Mouse (Mus musculus) embryonic facial prominence, embryonic 15.5 days (tissue): Measurements from ENCODE around the gene Adam15. TPM values are rescaled to one million over a fixed set of nuclear protein-coding genes. Genes with fewer than 3 reads are reported as not detected.

ENCODE experiments used
- ATAC-seq: fragments of 200-750 bp; cut with Nextera tagmentation; 2 replicates; pipeline ENCODE4 v1.8.0; 2017; ENCODE audit warnings: low read depth, moderate TSS enrichment; ENCODE audit not compliant: insufficient number of reproducible peaks, low FRiP score, low TSS enrichment
- H3K27ac ChIP-seq: fragments of 300-500 bp; sonication (generic); replicated peaks from 2 replicates; pipeline ENCODE4 v1.5.1; 2015; ENCODE audit warnings: mild to moderate bottlenecking, inconsistent platforms
- H3K27me3 ChIP-seq: fragments of 300-500 bp; sonication (generic); 2 replicates; pipeline ENCODE4 v1.6.1; 2015; ENCODE audit warnings: inconsistent platforms
- H3K36me3 ChIP-seq: fragments of 300-500 bp; sonication (generic); 2 replicates; pipeline ENCODE4 v1.6.1; 2015; ENCODE audit warnings: mild to moderate bottlenecking, inconsistent platforms
- H3K4me1 ChIP-seq: fragments of 300-500 bp; sonication (generic); 2 replicates; pipeline ENCODE4 v1.6.1; 2015; ENCODE audit warnings: inconsistent platforms
- H3K4me2 ChIP-seq: fragments of 300-500 bp; sonication (generic); replicated peaks from 2 replicates; pipeline ENCODE4 v1.6.1; 2015; ENCODE audit warnings: mild to moderate bottlenecking, inconsistent platforms
- H3K4me3 ChIP-seq: fragments of 300-500 bp; sonication (generic); replicated peaks from 2 replicates; pipeline ENCODE4 v1.5.1; 2015; ENCODE audit warnings: mild to moderate bottlenecking, inconsistent platforms
- H3K9ac ChIP-seq: fragments of 300-500 bp; sonication (generic); 2 replicates; pipeline ENCODE4 v1.6.1; 2015; ENCODE audit warnings: inconsistent platforms
- H3K9me3 ChIP-seq: fragments of 300-500 bp; sonication (generic); replicated peaks from 2 replicates; pipeline ENCODE4 v1.6.1; 2016; ENCODE audit warnings: inconsistent platforms
- WGBS: fragments of 180-500 bp; shearing (Covaris S2); methylation state at CpG from one replicate; pipeline ENCODE4 v1.1.7; 2015; 5-methylcytosine and 5-hydroxymethylcytosine counted together
- polyA plus RNA-seq: library from polyadenylated mRNA; unstranded; fragments of >200 nt; fragmentation: Nextera tagmentation; extraction: Ambion mirVana; gene quantifications from 2 replicates; pipeline ENCODE4 v1.2.1, GENCODE M21; 2015

The Adam15 gene
- polyA plus RNA-seq, 1 experiment from 2014 or later, result 96.1 TPM

DNA sequence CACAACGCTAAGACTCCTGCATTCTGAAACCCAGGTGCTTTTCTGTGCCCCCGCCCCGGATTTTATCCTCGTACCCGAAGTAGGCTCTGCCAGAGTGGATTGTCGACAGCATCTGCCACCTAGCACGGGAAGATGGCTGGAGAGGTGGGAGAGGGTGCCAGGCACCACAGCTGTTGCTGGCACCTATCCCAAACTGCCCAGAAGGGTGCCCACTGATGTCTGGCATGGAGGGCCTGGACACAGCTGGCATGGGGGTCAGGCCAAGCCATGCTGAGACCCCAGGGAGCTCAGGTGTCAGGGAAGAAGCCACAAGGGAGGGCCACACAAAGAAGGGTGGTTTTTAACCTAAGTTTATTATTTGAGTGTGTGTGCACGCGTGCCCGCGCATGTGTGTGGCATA, 16.7 kb downstream of the Adam15 start:
- H3K36me3 ChIP-seq, result peaks cover 30% of the 10 kb centered on the region
- H3K4me3 ChIP-seq, result no peak overlapping the region
- 0 out of 2 replicates have a peak overlapping the region, but pooled peaks have one; percentile 5 for H3K27ac ChIP-seq
- 70% methylated on average over 11 of the region's 11 CpGs for WGBS
- H3K4me1 ChIP-seq, result peaks cover 51% of the 10 kb centered on the region
- H3K9me3 ChIP-seq, result no peaks in the 10 kb centered on the region
- ATAC-seq, result no peak
- H3K4me2 ChIP-seq, result no peak overlapping the region
- H3K27me3 ChIP-seq, result no peaks in the 10 kb centered on the region
- H3K9ac ChIP-seq, result no peak overlapping the region

- ATAC-seq, result no peak
- peaks cover 50% of the 10 kb centered on the region for H3K4me1 ChIP-seq
- no peak overlapping the region for H3K4me3 ChIP-seq
- no peaks in the 10 kb centered on the region for H3K9me3 ChIP-seq
- WGBS, result 42% methylated on average over 12 of the region's 12 CpGs
- H3K9ac ChIP-seq, result no peak overlapping the region
- no peak overlapping the region for H3K27ac ChIP-seq
- H3K4me2 ChIP-seq, result no peak overlapping the region
- peaks cover 30% of the 10 kb centered on the region for H3K36me3 ChIP-seq
- no peaks in the 10 kb centered on the region for H3K27me3 ChIP-seq
These were observed 17.3 kb downstream of the Adam15 start for GRCm38 (mm10) chr3:89332476-89332875.

- no peak overlapping the region for H3K4me3 ChIP-seq
- no peak for ATAC-seq
- H3K36me3 ChIP-seq, result peaks cover 30% of the 10 kb centered on the region
- H3K27ac ChIP-seq, result peak overlapping the region; percentile 39
- H3K4me2 ChIP-seq, result no peak overlapping the region
- 35% methylated on average over 10 of the region's 10 CpGs for WGBS
- H3K4me1 ChIP-seq, result peaks cover 45% of the 10 kb centered on the region
- H3K9me3 ChIP-seq, result no peaks in the 10 kb centered on the region
- no peaks in the 10 kb centered on the region for H3K27me3 ChIP-seq
- H3K9ac ChIP-seq, result no peak overlapping the region
These were observed 17.8 kb downstream of the Adam15 start for GRCm38 (mm10) chr3:89332013-89332412.

GRCm38 (mm10) chr3:89331561-89331960, 18.2 kb downstream of the Adam15 start:
- WGBS, result 46% methylated on average over 13 of the region's 13 CpGs
- no peak for ATAC-seq
- no peaks in the 10 kb centered on the region for H3K27me3 ChIP-seq
- H3K9ac ChIP-seq, result no peak overlapping the region
- H3K4me1 ChIP-seq, result peaks cover 42% of the 10 kb centered on the region
- H3K9me3 ChIP-seq, result no peaks in the 10 kb centered on the region
- no peak overlapping the region for H3K4me3 ChIP-seq
- H3K27ac ChIP-seq, result peak overlapping the region; percentile 39
- H3K36me3 ChIP-seq, result peaks cover 30% of the 10 kb centered on the region
- H3K4me2 ChIP-seq, result no peak overlapping the region

DNA sequence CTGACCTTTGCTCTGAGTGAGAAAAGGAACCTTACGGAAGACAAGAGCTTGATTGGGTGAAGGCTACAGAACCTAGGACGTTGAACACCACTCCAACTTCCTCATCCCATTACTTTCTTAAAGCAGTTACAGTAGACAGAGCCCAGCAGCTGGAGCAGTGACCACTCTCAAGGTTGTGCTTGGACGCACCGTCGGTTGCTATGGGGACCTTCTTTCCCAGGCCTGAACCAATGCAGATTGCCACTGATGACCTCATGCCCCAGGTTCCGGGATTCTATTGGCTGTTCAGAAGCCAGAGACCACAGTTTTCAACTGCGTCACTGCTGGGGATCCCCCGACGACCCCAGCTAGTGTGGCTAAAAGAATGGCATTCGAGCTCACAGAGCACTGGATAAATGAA, 18.8 kb downstream of the Adam15 start:
- no peaks in the 10 kb centered on the region for H3K9me3 ChIP-seq
- no peaks in the 10 kb centered on the region for H3K27me3 ChIP-seq
- H3K9ac ChIP-seq, result no peak overlapping the region
- no peak overlapping the region for H3K4me2 ChIP-seq
- H3K36me3 ChIP-seq, result peaks cover 30% of the 10 kb centered on the region
- 29% methylated on average over 10 of the region's 10 CpGs for WGBS
- no peak for ATAC-seq
- H3K4me3 ChIP-seq, result no peak overlapping the region
- H3K27ac ChIP-seq, result peak overlapping the region; percentile 34; the same call in 1 of the 2 replicates
- H3K4me1 ChIP-seq, result peaks cover 36% of the 10 kb centered on the region

DNA sequence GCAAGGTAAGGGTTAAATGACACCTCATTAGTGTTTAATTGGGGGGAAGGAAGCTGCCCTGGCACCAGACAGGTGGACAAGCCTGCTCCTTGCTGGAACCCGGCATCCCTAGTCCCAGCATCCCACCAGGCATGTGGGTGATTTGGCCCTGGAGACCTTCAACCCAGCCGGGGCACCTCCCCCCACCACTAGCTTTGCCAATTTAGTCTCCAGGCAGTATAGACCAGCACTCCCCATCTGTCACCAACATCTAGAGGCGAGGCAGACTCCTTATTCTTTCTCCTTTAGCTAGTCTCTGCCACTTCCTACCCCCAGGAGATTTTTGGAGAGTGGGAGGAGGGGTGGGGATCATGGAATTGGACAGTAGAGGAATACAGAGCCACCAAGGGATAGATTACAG, 19.4 kb downstream of the Adam15 start:
- 42% methylated on average over 3 of the region's 3 CpGs for WGBS
- Histone ChIP-seq H3K36me3 (peaks cover 28% of the 10 kb centered on the region), H3K4me3 (no peak overlapping the region), H3K27me3 (no peaks in the 10 kb centered on the region), H3K27ac (no peak overlapping the region), H3K9ac (no peak overlapping the region), H3K4me1 (peaks cover 31% of the 10 kb centered on the region), H3K9me3 (no peaks in the 10 kb centered on the region), H3K4me2 (no peak overlapping the region)
- no peak for ATAC-seq

GRCm38 (mm10) chr3:89328623-89329022, 21.2 kb downstream of the Adam15 start:
- WGBS, result 13% methylated on average over 4 of the region's 4 CpGs
- peaks cover 31% of the 10 kb centered on the region for H3K4me1 ChIP-seq
- H3K9ac ChIP-seq, result no peak overlapping the region
- peak; percentile 49; the same call in 1 of the 2 replicates for ATAC-seq
- no peak overlapping the region for H3K4me3 ChIP-seq
- peak overlapping the region; percentile 21; the same call in 1 of the 2 replicates for H3K4me2 ChIP-seq
- H3K27me3 ChIP-seq, result no peaks in the 10 kb centered on the region
- H3K36me3 ChIP-seq, result peaks cover 11% of the 10 kb centered on the region; the same call in 1 of the 2 replicates
- H3K27ac ChIP-seq, result peak overlapping the region; percentile 80
- H3K9me3 ChIP-seq, result no peaks in the 10 kb centered on the region

- Histone ChIP-seq H3K4me1 (peaks cover 27% of the 10 kb centered on the region), H3K36me3 (0 out of 2 replicates have a peak, but pooled peaks cover 2% of the 10 kb centered on the region), H3K27ac (no peak overlapping the region), H3K9ac (no peak overlapping the region), H3K27me3 (no peaks in the 10 kb centered on the region), H3K4me2 (no peak overlapping the region), H3K9me3 (no peaks in the 10 kb centered on the region), H3K4me3 (no peak overlapping the region)
- ATAC-seq, result no peak
- 43% methylated on average over 9 of the region's 9 CpGs for WGBS
These were observed 22.4 kb downstream of the Adam15 start for GRCm38 (mm10) chr3:89327371-89327870.

DNA sequence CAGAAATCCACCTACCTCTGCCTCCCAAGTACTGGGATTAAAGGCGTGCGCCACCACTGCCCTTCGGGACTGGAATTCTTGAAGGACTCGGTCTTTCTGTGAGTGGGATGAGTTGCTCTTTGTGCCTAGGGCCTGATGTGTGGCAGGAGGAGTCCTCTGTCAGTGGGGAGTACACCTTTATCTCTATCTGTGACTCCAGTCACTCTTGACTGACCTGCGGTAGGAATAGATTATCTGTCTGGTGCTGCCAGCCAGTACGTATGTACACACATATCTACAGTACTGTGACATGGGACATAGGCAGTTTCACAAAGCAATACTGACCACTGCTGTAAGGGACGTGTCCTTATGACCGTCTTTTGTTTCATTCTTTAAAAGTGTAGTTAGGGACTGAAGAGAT, 23.9 kb downstream of the Adam15 start:
- no peak overlapping the region for H3K4me2 ChIP-seq
- H3K9ac ChIP-seq, result no peak overlapping the region
- peaks cover 28% of the 10 kb centered on the region for H3K4me1 ChIP-seq
- H3K4me3 ChIP-seq, result no peak overlapping the region
- no peaks in the 10 kb centered on the region for H3K36me3 ChIP-seq
- 89% methylated on average over 8 of the region's 8 CpGs for WGBS
- H3K9me3 ChIP-seq, result no peaks in the 10 kb centered on the region
- no peaks in the 10 kb centered on the region for H3K27me3 ChIP-seq
- H3K27ac ChIP-seq, result no peak overlapping the region
- ATAC-seq, result no peak

GRCm38 (mm10) chr3:89322514-89323165, 27.2 kb downstream of the Adam15 start, which contains the start of gene Efna3:
Gene Efna3, minus strand, starts transcription at chr3:89322965.
- Histone ChIP-seq H3K36me3 (no peaks in the 10 kb centered on the region), H3K9me3 (no peaks in the 10 kb centered on the region), H3K4me1 (peaks cover 53% of the 10 kb centered on the region), H3K27ac (peak within 1 kb of the TSS; percentile 63), H3K27me3 (peaks cover 28% of the 10 kb centered on the region), H3K4me3 (peak within 1 kb of the TSS; percentile 64), H3K9ac (peak within 1 kb of the TSS; percentile 41), H3K4me2 (peak within 1 kb of the TSS; percentile 98)
- ATAC-seq, result peak; percentile 54; the same call in 1 of the 2 replicates
- WGBS, result under 1% methylated on average over 53 of the region's 53 CpGs

DNA sequence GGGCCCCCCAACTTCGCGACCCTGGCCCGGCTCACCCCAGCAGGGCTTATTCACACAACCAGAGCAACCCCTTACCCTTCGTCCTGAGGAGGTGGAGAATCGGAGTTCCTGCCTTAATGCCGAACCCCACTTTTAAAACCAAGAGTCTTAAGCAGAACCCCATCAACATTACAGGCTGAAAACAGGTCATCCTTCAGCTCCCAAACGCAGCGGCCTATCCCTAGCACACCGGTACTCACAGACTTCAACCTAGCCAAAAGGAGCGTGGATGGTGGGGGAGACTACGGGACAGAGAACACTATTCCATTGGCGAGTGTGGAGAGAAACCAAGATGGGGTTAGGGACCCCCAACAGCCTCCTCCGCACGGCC, 27.7 kb downstream of the Adam15 start:
- Histone ChIP-seq H3K36me3 (no peaks in the 10 kb centered on the region), H3K4me2 (peak overlapping the region; percentile 98), H3K4me3 (peak overlapping the region; percentile 64), H3K9ac (peak overlapping the region; percentile 41), H3K9me3 (no peaks in the 10 kb centered on the region), H3K27me3 (peaks cover 28% of the 10 kb centered on the region), H3K27ac (peak overlapping the region; percentile 63), H3K4me1 (peaks cover 58% of the 10 kb centered on the region)
- WGBS, result under 1% methylated on average over 14 of the region's 14 CpGs
- ATAC-seq, result no peak
